Mouse (Mus musculus): ENCODE data around the gene Ergic3. TPM values are rescaled to one million over a fixed set of nuclear protein-coding genes. Genes with fewer than 3 reads are reported as not detected.

Ergic3 gene
- 10 to 100 TPM; 78.1 to 84.4 TPM for total RNA-seq (2021)
- long read RNA-seq, experiment 1, transcript Ergic3-201 (13 exons, 1,377 nt): major isoform, 109 of 120 reads
- long read RNA-seq, experiment 1, partial matches to known transcripts: 3 of 120 reads
- long read RNA-seq, experiment 1, other reads (novel, unspliced or antisense): 8 of 120 reads
- long read RNA-seq, experiment 2, transcript Ergic3-201 (13 exons, 1,377 nt): major isoform, 101 of 110 reads
- long read RNA-seq, experiment 2, partial matches to known transcripts: 2 of 110 reads
- long read RNA-seq, experiment 2, other reads (novel, unspliced or antisense): 6 of 110 reads

GRCm38 (mm10) chr2:156007888-156008532, at the start of gene Ergic3, which contains the start of gene 6430550D23Rik:
Gene Ergic3, plus strand, starts transcription at chr2:156008045.
Gene 6430550D23Rik, minus strand, starts transcription at chr2:156007977.
- peak; percentile 97 for DNase-seq

DNA sequence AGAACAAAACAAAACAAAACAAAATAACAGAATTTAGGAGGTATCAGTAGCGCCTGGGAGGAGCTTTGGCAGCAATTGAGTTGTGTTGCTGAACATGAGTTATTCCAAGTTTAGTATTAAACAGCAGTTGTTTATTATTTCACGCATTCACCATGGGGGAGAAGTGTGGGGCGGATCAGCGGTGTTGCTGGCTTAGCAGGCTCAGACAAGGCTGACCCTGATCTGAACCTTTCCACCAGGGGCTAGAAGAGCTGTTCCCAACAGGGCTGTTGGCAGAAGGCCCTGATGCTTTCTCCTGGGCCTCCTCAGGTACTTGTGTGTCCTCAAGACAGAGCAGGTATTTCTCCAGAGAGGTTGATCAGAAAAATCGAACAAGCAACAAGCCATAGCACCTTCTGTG, 47.9 kb upstream of the Ergic3 start:
- DNase-seq: no peak

DNA sequence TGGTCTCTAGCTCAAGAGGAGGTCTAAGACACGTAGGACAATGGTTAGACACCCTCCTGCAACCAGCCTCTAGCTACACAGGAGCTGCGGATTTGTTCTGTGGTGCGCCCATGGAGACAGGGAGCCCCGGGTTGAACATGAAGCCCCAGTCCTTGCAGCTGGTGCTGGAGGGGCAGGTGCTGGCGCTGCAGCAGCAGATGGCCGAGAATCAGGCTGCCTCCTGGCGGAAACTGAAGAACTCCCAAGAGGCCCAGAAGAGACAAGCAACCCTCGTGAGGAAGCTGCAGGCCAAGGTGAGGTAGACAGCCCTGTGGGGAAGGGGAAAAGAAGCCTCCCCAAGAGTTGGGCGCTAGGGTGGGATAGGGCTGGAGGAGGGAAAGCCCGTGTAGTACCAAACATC, 46.0 kb upstream of the Ergic3 start:
- DNase-seq: no peak

GRCm38 (mm10) chr2:155962991-155963390, 44.9 kb upstream of the Ergic3 start:
- DNase-seq: no peak

DNA sequence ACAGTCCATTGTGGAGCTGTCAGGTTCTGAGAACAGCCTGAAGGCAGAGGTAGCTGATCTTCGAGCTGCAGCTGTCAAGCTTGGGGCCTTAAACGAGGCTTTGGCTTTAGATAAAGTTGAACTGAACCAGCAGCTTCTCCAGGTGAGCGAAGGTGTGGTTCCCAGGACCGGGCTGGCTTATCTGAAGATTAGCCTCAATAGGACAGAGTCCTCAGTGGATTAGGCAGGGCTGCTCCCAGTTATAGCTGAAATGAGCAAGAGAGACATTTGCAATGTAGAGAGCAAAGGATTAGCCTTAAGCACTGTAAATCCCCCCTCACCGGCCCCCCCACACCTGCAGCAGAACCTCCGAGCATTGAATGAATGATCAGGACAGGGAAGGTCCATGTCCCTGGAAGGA, 34.5 kb upstream of the Ergic3 start:
- DNase-seq: no peak

GRCm38 (mm10) chr2:155974087-155974731, 33.6 kb upstream of the Ergic3 start:
- no peak for DNase-seq

DNA sequence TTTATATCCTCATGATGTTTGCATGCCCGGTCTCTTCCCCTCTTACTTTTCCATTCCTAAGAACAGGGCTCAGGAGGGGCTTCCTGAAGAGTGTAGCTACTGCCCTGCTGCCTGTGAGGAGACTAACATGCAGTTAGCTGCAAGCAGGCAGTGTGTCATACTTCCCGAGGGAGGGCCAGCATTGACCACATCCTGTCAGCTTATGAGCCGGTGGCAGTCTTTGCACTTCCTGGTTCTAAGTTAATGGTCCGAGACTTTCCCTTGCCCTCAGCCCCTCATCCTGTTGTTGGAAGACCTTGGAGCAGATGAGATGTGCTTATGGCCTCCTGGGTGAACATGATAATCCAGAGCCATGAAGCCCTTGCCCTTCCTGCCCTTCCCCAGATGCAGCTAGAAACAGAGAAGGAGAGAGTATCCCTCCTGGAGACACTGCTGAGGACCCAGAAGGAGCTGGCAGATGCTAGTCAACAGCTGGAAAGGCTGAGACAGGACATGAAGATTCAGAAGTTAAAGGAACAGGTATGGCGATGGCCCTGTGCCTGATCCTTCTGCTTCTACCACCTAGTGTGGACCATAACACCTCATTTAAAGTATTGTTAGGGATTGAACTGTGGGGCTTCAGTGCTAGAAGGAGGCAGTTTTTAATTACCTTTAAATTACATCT, 28.4 kb upstream of the Ergic3 start:
- DNase-seq: no peak

DNA sequence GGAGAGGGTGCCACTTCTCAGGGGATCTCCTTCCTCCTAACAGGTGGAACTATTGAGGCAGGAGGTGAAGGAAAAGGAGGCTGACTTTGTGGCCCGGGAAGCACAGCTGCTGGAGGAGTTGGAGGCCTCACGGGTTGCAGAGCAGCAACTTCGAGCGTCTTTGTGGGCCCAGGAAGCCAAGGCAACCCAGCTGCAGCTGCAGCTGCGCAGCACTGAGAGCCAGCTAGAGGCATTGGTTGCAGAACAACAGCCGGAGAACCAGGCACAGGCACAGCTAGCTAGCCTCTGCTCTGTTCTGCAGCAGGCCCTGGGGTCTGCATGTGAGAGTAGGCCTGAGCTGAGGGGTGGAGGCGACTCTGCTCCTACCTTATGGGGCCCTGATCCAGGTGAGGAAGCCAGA, 22.1 kb upstream of the Ergic3 start:
- DNase-seq: no peak

GRCm38 (mm10) chr2:155987131-155987530, 20.7 kb upstream of the Ergic3 start:
- DNase-seq: no peak

- DNase-seq: no peak
Observed at GRCm38 (mm10) chr2:155989085-155989484, 18.8 kb upstream of the Ergic3 start.

DNA sequence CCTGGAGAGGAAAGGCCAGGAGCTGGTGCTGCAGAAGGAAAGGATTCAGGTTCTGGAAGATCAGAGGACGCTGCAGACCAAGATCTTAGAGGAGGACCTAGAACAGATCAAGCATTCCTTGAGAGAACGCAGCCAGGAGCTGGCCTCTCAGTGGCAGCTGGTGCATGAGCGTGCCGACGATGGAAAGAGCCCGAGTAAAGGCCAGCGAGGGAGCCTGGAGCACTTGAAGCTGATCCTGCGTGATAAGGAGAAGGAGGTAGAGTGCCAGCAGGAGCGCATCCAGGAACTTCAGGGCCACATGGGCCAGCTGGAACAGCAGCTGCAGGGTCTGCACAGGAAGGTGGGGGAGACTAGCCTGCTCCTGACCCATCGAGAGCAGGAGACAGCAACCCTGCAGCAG, 16.7 kb upstream of the Ergic3 start:
- peak; percentile 17 for DNase-seq

- peak; percentile 60 for DNase-seq
Observed at GRCm38 (mm10) chr2:155991863-155992321, 16.0 kb upstream of the Ergic3 start.

GRCm38 (mm10) chr2:156005393-156005792, 2.5 kb upstream of the Ergic3 start:
- no peak for DNase-seq

- no peak for DNase-seq
Observed at GRCm38 (mm10) chr2:156018106-156018505, 10.3 kb downstream of the Ergic3 start.

GRCm38 (mm10) chr2:156021219-156021618, 13.4 kb downstream of the Ergic3 start:
- DNase-seq: no peak

DNA sequence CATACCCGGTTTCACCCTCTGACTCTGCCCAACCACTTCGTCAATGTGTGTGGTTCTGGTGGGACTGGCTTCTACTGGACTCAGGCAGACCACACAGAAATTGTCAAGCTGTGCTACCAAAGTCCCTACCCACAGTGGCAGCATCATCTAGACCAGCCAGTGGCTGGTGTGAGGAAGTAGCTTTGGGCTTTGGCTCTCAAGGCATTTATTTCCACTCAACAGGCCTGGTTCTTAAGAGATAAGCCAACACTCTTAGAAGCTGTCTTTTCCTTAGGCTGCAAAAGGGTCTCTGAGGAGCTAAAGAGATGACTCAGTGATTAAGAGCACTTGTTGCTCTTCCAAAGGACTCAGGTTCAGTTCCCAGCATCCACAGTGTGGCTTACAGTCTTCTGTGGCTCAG, 13.9 kb downstream of the Ergic3 start:
- DNase-seq: no peak

GRCm38 (mm10) chr2:156025482-156025881, 17.6 kb downstream of the Ergic3 start:
- no peak for DNase-seq

- no peak for DNase-seq
Observed at GRCm38 (mm10) chr2:156039390-156039789, 31.5 kb downstream of the Ergic3 start.

DNA sequence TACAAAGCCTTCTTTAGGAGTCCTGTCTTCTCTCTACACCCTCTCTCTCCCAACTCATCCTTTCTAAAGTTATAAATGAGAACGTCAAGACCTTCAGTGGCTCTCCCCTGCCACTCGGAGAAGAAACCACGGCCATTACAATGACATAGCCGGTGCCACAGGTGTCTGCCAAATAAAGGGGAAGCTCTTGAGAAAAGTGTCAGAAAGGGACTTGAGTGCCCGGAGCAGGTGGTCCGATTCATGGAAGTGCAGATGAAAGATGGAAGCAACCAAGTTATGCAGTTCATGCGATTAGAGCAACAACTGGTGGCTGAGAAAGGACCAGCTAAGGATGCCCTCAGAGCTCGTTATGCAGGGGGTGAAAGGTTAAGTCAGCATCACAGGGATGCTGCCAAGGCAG, 35.1 kb downstream of the Ergic3 start:
- DNase-seq: no peak

GRCm38 (mm10) chr2:156047929-156048328, 40.1 kb downstream of the Ergic3 start:
- DNase-seq: no peak

- DNase-seq: no peak
Observed at GRCm38 (mm10) chr2:156052816-156053215, 45.0 kb downstream of the Ergic3 start, which contains the start of gene Fer1l4. Gene Fer1l4, minus strand, starts transcription at chr2:156052947.
